Mouse (Mus musculus): ENCODE data around the gene Gtf3c6.

Gtf3c6 gene

DNA sequence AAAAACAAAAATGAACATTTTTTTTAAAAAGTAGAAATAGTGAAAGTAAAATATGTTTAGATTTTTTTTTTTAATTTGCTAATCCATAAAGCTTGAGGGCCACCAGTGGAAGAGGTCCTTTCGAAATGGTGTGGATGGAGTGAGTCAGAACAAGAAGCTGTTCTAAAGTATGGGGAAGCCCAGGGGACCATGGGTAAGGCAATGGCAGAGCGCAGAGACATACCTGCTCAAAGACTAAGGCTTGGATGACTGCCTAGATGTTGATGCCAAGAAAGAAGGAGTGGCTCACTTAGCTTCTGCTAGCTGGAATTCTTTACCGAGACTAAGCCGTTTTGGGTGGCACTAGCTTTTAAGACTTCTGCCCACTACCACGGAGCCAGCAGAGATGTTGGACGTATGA is 4.3 kb upstream of the Gtf3c6 start:
- in situ Hi-C loops (cut with MboI; ENCODE audit: low pct_unique_long_range_greater_than_20kb in 1 of 2, low sequenced_read_pairs in 2 of 2, unreplicated experiment in 1 of 2) = loop anchor here in 1 of 2 experiments (5.0 kb wide), 1 partner anchor 260 kb away; no protein-coding TSS in a partner anchor

DNA sequence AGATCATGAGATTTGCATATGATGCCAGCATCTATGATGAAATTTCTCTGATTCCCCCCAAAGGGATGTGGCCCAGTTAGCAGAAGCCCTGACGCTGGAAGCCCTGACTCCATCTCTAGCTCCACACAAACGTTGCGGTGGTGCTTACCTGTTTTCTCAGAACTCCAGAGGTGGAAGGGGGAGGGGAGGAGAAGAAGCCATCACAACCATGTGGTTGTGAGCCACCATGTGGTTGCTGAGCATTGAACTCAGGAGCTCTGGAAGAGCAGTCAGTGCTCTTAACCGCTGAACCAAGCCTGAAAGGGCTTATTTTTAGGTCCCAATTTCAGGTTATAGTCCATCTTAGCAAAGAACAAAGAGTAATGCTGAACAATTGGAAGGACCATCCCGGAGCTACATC is 2.4 kb upstream of the Gtf3c6 start:
- in situ Hi-C loops (cut with MboI; ENCODE audit: low pct_unique_long_range_greater_than_20kb in 1 of 2, low sequenced_read_pairs in 2 of 2, unreplicated experiment in 1 of 2) = loop anchor here in 1 of 2 experiments (5.0 kb wide), 1 partner anchor 262 kb away; no protein-coding TSS in a partner anchor

DNA sequence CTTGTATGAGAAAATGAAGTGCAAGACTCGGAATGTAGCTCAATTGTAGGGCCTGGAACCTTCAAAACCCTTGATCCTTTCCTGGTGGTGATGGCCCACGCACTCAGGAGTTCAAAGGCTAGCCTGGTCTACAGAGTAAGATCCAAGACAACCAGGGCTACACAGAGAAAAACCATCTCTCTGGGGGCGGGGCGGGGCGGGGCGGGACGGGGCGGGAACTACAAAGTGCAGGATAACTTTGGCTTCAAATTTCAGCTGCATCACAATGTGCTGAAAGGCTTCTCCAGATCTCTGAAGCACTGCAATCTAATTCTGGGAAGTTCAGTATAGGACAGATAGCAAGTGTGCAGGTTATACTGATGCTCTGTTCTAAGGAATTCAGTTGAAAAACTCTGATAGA is 1.6 kb upstream of the Gtf3c6 start:
- in situ Hi-C loops (cut with MboI; ENCODE audit: low pct_unique_long_range_greater_than_20kb in 1 of 2, low sequenced_read_pairs in 2 of 2, unreplicated experiment in 1 of 2) = loop anchor here in 1 of 2 experiments (5.0 kb wide), 1 partner anchor 263 kb away; no protein-coding TSS in a partner anchor

DNA sequence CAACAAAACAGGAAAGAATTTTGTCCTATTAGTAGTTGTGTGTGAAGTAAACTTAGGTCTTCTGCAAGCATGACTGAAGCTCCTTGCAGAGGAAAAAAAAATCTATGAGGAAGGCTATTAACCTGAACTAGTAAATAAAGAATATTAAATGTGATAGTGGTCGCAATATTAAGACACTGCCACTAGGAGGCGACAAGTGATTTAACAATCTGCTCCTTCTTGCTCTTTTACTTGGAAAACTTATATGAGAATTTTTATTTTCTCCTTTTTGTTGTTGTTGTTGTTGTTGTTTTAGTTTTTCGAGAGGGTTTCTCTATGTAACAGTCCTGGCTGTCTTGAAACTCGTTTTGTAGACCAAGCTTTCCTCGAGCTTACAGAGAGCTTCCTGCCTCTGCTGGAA is 1.1 kb upstream of the Gtf3c6 start:
- in situ Hi-C loops (cut with MboI; ENCODE audit: low pct_unique_long_range_greater_than_20kb in 1 of 2, low sequenced_read_pairs in 2 of 2, unreplicated experiment in 1 of 2) = loop anchor here in 1 of 2 experiments (5.0 kb wide), 1 partner anchor 263 kb away; no protein-coding TSS in a partner anchor

DNA sequence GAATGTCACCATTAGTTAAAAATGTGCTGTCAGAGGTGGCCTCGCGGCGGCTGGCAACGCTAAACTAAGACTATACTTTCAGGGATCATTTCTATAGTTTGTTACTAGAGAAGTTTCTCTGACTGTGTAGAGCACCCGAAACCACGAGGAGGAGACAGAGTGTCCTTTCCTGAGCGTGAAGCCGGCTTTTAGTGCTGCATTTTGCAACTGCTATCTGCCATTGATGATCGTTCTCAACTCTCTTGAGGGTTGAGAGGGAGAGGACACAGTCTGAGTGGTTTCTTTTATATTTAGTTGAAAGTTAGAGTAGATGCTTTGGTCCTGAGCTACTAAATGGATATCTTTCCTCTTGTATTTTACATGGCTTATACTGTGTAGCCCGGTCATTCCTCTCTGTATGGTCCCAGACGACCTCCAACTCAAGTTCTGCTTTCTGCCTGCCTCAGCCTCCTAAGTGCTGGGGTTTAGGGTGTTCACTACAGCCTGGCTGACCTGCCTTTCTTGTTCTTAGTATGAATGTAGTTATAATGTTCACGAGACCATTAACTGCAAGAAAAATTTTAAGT is 576 bp upstream of the Gtf3c6 start:
- in situ Hi-C loops (cut with MboI; ENCODE audit: low pct_unique_long_range_greater_than_20kb in 1 of 2, low sequenced_read_pairs in 2 of 2, unreplicated experiment in 1 of 2) = loop anchor here in 1 of 2 experiments (5.0 kb wide), 1 partner anchor 264 kb away; no protein-coding TSS in a partner anchor

DNA sequence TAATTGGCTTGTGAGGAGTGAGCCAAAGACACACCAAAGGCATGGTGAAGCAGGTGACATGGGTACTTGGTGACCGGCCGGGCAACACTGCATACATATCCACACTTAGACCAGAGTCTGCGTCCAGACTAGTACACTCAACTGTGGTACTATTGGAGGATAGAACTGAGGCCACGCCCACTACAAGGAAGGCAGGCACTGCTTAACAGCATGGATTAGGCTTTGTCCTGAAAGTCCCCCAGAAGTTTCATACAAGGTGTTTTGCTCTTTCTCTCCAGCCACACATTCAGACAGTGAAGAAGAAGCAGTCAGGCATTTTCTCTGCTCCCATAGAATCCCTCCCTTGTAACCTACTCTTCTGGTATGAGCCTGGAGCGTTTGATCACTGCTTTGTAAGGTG is 1.2 kb downstream of the Gtf3c6 start:
- in situ Hi-C loops (cut with MboI; ENCODE audit: low pct_unique_long_range_greater_than_20kb in 1 of 2, low sequenced_read_pairs in 2 of 2, unreplicated experiment in 1 of 2) = loop anchor here in 1 of 2 experiments (5.0 kb wide), 1 partner anchor 266 kb away; no protein-coding TSS in a partner anchor

DNA sequence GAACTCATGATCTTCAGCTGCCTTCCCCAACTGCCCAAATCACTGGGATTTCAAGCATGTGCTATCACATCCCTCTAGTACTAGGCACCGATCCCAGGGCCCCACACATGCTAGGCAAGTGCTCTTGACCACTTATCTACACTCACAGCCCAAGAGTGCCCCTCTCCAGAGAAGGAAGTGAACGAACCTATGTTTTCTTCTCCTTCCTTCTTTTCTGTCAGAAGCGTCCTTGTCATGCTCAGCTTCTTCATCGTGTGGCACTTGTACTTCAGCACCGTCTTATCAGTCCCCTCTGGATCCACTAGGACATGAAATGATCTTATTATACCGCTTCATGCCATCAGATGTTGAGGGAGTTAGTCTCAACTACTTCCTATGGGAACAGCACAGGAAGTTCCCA is 6.9 kb downstream of the Gtf3c6 start:
- in situ Hi-C loops (cut with MboI; ENCODE audit: low pct_unique_long_range_greater_than_20kb in 1 of 2, low sequenced_read_pairs in 2 of 2, unreplicated experiment in 1 of 2) = no loop called here

DNA sequence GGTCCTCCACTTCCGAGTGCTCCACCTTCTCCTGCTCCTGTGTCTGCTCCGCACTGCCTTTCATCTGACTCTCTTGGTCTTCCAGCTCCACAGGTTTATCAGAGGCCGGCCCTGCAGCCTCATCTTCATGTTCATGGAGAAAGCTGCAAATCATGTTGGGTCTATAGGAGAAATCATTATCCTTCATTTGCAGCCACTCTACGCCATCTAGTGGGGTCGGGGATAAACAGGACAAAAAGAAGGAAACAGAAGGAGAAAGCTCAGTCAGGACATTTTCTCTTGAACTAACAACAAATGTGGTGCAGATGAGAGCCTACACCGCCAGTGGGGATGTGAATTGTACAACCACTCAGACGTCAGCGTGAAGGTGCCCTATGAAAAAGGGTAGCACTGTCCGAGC is 8.3 kb downstream of the Gtf3c6 start:
- in situ Hi-C loops (cut with MboI; ENCODE audit: low pct_unique_long_range_greater_than_20kb in 1 of 2, low sequenced_read_pairs in 2 of 2, unreplicated experiment in 1 of 2) = no loop called here

DNA sequence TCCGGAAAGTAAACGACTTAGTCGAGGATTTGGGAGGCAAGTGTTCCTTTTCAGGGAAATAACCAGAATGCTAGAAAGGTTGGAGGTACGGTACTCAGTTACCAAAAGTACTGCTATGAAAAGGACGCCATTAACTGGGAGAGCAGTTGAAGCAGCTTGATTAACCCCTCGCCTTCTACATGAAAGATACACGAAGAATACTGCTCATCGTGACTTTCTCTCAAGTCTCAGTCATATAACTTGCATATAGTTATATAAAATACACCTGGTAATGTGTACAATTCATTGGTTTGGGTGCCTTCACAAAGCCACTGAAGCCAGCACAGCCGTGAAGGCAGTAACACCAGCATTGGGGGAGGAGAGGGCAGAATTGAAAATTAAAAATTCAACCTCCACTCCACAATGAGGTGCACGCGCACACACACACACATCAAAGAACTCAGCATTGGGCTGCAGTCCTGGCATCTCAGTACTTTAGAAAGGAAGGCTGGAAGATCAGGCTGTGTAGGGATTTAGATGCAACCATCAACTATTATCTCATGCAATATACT is 10.7 kb downstream of the Gtf3c6 start:
- in situ Hi-C loops (cut with MboI; ENCODE audit: low pct_unique_long_range_greater_than_20kb in 1 of 2, low sequenced_read_pairs in 2 of 2, unreplicated experiment in 1 of 2) = no loop called here

DNA sequence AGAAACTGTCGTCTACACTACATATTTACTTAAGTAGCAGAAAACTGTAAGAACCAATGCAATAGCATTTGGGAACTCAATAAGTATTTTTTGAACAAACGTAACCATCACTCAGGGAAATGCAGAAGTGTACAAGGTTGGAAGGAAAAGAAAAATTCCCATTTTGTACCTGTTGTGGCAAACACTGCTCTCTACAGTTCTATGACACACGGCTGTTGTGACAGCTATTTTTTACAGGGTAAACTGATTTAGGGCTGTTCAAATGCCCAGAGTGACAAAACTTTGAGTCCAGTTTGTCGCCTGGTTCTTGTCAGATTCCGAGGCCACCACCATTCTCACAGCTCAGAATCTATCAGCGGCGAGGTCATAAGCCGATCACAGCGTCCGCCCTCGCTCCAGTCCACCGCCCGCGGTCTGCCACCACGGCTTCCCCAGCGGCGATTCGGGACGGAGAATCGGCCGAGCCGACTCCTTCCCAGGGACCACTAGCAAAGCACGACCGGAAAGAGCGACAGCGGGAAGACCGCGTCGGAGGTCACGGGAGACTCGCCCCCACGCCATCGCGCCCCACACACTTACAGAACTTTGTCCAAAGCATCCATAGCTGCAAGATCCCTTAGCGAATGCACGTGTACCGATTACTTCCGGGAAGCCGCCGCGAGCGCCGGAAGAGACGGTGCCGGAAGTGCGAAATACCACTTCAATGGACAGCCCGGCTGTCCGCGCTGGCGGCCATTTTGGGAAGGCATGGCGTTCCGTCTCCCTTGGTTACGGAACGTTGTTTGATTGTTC is 11.3 kb downstream of the Gtf3c6 start, which contains the start of gene Rpf2:
Gene Rpf2, minus strand, starts transcription at position 663 of the 792 bp plus-strand sequence.
- in situ Hi-C loops (cut with MboI; ENCODE audit: low pct_unique_long_range_greater_than_20kb in 1 of 2, low sequenced_read_pairs in 2 of 2, unreplicated experiment in 1 of 2) = no loop called here

DNA sequence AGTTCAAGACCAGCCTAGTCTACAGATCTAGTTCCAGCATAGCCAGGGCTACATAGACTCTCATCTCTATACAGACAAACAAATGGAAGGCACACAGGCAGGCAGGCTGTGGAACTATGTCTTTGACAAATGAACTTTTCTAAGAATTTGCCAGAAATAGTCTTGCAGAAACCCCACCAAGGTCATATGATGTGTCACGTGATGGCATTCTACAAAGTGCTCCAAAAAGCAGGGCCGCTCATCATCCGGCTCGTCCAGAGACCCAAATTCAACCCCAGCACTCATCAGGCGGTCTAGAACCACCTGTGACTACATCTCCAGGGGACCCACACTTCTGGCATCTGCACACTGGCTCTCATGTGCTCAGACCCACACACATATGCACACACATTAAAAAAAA is 20.1 kb downstream of the Gtf3c6 start:
- in situ Hi-C loops (cut with MboI; ENCODE audit: low pct_unique_long_range_greater_than_20kb in 1 of 2, low sequenced_read_pairs in 2 of 2, unreplicated experiment in 1 of 2) = no loop called here

DNA sequence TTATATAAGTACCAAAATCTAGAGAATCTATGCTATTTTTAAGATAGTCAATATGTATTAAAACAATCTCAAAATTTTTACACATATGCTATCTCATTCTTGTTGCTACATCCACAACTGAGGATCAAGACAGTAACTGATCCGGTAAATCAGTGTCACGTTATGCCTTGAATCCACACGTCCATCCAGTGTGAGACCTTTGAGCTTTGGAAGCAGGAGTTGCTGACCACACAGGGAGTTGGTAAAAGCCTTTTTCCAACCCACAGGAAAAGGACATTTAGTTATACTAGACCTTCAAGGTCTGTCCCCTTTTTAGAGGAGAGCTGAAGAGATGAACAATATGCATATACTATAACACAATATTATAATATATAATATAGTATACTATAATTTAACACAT is 24.7 kb downstream of the Gtf3c6 start:
- in situ Hi-C loops (cut with MboI; ENCODE audit: low pct_unique_long_range_greater_than_20kb in 1 of 2, low sequenced_read_pairs in 2 of 2, unreplicated experiment in 1 of 2) = no loop called here

DNA sequence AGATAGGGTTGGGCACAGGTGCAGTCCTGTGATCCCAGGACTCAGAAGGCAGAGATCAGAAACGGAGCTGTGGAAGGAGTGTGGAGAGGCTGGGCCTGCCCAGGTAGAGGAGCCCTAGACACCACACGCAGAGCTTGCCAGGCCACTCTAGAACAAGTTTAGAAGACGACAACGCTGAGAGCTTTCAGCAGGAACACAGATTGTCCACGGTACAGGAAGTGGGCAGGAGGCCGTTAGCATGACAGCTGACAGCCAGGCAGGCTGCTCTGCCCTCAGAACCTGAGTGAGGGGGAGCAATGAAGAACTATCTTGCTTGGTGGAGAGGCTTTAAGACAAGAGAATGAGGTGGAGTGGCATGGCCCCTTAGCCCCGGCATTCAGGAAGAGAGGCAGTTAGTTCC is 25.5 kb downstream of the Gtf3c6 start:
- in situ Hi-C loops (cut with MboI; ENCODE audit: low pct_unique_long_range_greater_than_20kb in 1 of 2, low sequenced_read_pairs in 2 of 2, unreplicated experiment in 1 of 2) = no loop called here

DNA sequence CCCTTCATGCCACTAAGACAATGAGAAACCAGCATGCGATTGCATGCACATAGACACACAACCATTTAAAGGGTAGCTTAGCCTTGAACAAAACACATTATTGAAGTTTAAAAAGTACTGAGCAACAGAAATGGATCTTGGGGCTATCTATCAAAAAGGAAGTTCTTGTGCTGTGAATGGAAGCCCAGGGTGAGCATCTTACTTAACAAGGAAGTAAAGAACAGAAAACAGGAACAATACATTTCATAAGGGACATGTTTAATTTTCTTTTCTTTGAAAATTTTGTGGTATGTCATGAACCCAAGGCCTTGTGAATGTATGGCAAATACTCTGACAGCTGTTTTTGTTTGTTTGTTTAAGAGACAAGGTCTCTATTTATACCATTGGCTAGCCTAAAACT is 28.2 kb downstream of the Gtf3c6 start:
- in situ Hi-C loops (cut with MboI; ENCODE audit: low pct_unique_long_range_greater_than_20kb in 1 of 2, low sequenced_read_pairs in 2 of 2, unreplicated experiment in 1 of 2) = no loop called here

DNA sequence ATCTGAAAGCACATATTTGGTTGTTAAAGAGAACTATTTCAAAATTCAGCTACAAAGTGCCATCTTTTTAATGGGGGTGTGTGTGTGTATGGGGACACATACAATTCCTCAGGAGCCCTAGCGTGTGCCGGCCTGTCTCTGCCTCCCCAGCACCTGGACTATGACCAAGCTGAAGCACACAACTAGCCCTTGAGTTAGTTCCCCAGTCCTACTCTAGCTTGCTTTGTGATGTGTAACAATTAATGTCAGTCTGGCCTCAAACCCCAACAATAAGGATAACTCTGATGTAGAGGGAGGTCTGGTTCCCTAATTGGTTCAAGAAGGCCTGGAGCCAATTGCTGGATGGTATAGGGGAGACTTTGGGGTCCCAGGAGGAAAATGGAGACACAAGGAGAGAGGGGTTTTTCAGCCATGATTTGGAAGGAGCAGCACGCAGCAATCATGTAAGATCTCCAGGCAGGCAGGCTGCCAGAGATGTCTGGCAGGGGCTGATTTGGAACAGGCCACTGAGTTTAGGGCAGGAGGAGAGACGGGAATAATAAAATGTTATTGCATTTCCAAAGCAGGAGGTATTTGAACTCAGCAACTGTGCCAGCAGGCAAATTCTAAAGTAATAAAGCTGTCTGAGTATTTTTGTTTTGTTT is 30.1 kb downstream of the Gtf3c6 start:
- in situ Hi-C loops (cut with MboI; ENCODE audit: low pct_unique_long_range_greater_than_20kb in 1 of 2, low sequenced_read_pairs in 2 of 2, unreplicated experiment in 1 of 2) = no loop called here

DNA sequence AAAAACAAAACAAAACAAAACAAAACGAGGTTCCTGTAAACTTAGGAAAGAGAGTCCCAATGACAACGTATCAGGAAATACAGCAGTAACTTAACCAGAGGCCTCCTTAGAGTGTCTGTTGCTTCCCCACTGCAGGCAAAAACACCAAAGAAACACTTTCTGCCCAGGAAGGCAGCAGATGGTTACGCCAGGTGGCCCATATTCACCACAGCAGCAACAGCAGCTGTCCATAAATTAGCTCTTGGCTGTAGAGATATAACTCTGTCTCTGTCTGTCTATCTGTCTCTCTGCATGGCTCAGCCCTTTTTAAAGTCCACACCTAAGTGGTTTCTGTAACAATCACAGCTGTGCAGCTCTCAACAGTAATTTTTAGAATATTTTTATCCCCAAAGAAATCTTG is 39.0 kb downstream of the Gtf3c6 start:
- in situ Hi-C loops (cut with MboI; ENCODE audit: low pct_unique_long_range_greater_than_20kb in 1 of 2, low sequenced_read_pairs in 2 of 2, unreplicated experiment in 1 of 2) = no loop called here

DNA sequence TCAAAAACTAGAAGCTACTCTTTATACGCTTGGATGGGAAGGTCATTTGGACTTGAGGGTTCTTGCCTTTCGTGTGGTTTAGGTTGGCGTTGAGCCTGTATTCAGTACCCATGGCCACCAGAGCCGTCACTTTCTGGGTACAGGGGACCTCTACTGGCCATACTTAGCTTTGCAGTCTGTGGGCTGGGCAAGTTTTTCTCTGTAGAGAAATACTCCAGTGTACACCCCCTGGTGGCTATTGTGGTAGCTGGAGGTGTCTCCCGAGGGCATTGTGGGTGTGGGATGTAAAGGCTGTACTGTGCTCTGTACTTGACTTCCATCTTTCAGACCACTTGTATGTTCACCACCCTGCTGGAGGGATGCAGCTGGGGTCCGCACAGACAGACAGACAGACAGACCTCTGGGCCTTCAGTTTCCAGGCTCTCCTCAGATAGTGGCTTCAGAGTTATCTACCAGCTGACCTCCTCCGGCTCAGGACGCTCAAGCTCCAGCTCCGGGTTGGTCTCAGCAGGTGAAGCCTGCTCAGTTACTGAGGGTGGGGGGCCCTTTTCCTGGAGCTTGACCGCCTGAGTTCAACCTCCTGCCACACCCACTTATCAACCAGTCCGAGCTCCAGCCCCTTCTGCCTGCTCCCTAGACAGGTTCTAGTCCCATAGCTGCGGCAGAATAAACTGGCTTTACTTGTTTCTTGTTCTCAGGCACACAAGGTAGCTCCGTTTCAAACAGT is 45.3 kb downstream of the Gtf3c6 start:
- in situ Hi-C loops (cut with MboI; ENCODE audit: low pct_unique_long_range_greater_than_20kb in 1 of 2, low sequenced_read_pairs in 2 of 2, unreplicated experiment in 1 of 2) = no loop called here

Measured in mouse embryonic stem cell (cell line).